Mouse (Mus musculus): Measurements from ENCODE around the gene Gapdh.

Gene Gapdh

GRCm38 (mm10) chr6:125153682-125154081, 12.6 kb downstream of the Gapdh start:
- in situ Hi-C loops (cut with MboI; ENCODE audit: unreplicated experiment in 2 of 2): loop anchor here (25.0 kb wide), 1 partner anchor 1409 kb away; no protein-coding TSS in a partner anchor

GRCm38 (mm10) chr6:125153018-125153389, 13.3 kb downstream of the Gapdh start:
- in situ Hi-C loops (cut with MboI; ENCODE audit: unreplicated experiment in 2 of 2): loop anchor here (25.0 kb wide), 1 partner anchor 1409 kb away; no protein-coding TSS in a partner anchor

- in situ Hi-C loops (cut with MboI; ENCODE audit: unreplicated experiment in 2 of 2): loop anchor here (25.0 kb wide), 1 partner anchor 1410 kb away; no protein-coding TSS in a partner anchor
Measured at GRCm38 (mm10) chr6:125152212-125153017, 13.9 kb downstream of the Gapdh start.

GRCm38 (mm10) chr6:125149569-125149950, 16.7 kb downstream of the Gapdh start:
- in situ Hi-C loops (cut with MboI; ENCODE audit: unreplicated experiment in 2 of 2): no loop called here

GRCm38 (mm10) chr6:125148926-125149568, 17.2 kb downstream of the Gapdh start:
- in situ Hi-C loops (cut with MboI; ENCODE audit: unreplicated experiment in 2 of 2): no loop called here

- in situ Hi-C loops (cut with MboI; ENCODE audit: unreplicated experiment in 2 of 2): no loop called here
Measured at GRCm38 (mm10) chr6:125148251-125148925, 17.9 kb downstream of the Gapdh start.

- in situ Hi-C loops (cut with MboI; ENCODE audit: unreplicated experiment in 2 of 2): no loop called here
Measured at GRCm38 (mm10) chr6:125147329-125147728, 18.9 kb downstream of the Gapdh start.

- in situ Hi-C loops (cut with MboI; ENCODE audit: unreplicated experiment in 2 of 2): no loop called here
Measured at GRCm38 (mm10) chr6:125146797-125147196, 19.5 kb downstream of the Gapdh start.

GRCm38 (mm10) chr6:125146148-125146547, 20.1 kb downstream of the Gapdh start:
- in situ Hi-C loops (cut with MboI; ENCODE audit: unreplicated experiment in 2 of 2): no loop called here

GRCm38 (mm10) chr6:125145479-125145951, 20.8 kb downstream of the Gapdh start:
- in situ Hi-C loops (cut with MboI; ENCODE audit: unreplicated experiment in 2 of 2): no loop called here

GRCm38 (mm10) chr6:125145001-125145400, 21.3 kb downstream of the Gapdh start, which contains the start of gene Iffo1:
Gene Iffo1, plus strand, starts transcription at chr6:125145241.
- in situ Hi-C loops (cut with MboI; ENCODE audit: unreplicated experiment in 2 of 2): no loop called here

GRCm38 (mm10) chr6:125143904-125144303, 22.4 kb downstream of the Gapdh start:
- in situ Hi-C loops (cut with MboI; ENCODE audit: unreplicated experiment in 2 of 2): no loop called here

- in situ Hi-C loops (cut with MboI; ENCODE audit: unreplicated experiment in 2 of 2): no loop called here
Measured at GRCm38 (mm10) chr6:125143128-125143527, 23.1 kb downstream of the Gapdh start.

GRCm38 (mm10) chr6:125142436-125142835, 23.8 kb downstream of the Gapdh start:
- in situ Hi-C loops (cut with MboI; ENCODE audit: unreplicated experiment in 2 of 2): no loop called here

GRCm38 (mm10) chr6:125139747-125140146, 26.5 kb downstream of the Gapdh start:
- in situ Hi-C loops (cut with MboI; ENCODE audit: unreplicated experiment in 2 of 2): no loop called here

GRCm38 (mm10) chr6:125137002-125137671, 29.1 kb downstream of the Gapdh start:
- in situ Hi-C loops (cut with MboI; ENCODE audit: unreplicated experiment in 2 of 2): no loop called here

- in situ Hi-C loops (cut with MboI; ENCODE audit: unreplicated experiment in 2 of 2): loop anchor here in 1 of 2 experiments (5.0 kb wide), 1 partner anchor 35 kb away; the partner anchor contains the start of gene Chd4
Measured at GRCm38 (mm10) chr6:125132470-125132869, 33.8 kb downstream of the Gapdh start.

- in situ Hi-C loops (cut with MboI; ENCODE audit: unreplicated experiment in 2 of 2): loop anchor here in 1 of 2 experiments (5.0 kb wide), 1 partner anchor 34 kb away; the partner anchor contains the start of gene Chd4
Measured at GRCm38 (mm10) chr6:125131302-125132156, 34.7 kb downstream of the Gapdh start, which contains the start of gene Nop2. Gene Nop2, plus strand, starts transcription at chr6:125131909.

GRCm38 (mm10) chr6:125129710-125130402, 36.4 kb downstream of the Gapdh start:
- in situ Hi-C loops (cut with MboI; ENCODE audit: unreplicated experiment in 2 of 2): loop anchor here in 1 of 2 experiments (5.0 kb wide), 1 partner anchor 33 kb away; the partner anchor contains the start of gene Chd4

All from v-Abl transformed pro-B cells (cell line).